Mouse (Mus musculus) adrenal gland, adult 8-10 months (tissue): Measurements from ENCODE around the gene Vdac1. TPM values are rescaled to one million over a fixed set of nuclear protein-coding genes. Genes with fewer than 3 reads are reported as not detected.
A peak's percentile ranks its signal among the peaks of the same experiment; 100 is the strongest.
"Not testable (repeated sequence)": the region's sequence is repeated elsewhere in the genome, so short reads cannot be mapped to it uniquely, and the experiment has no call there.

Experiments
- DNase-seq: peaks from one replicate; pipeline ENCODE4 v3.0.0; 2022
- total RNA-seq, 4 experiments: library from RNA; stranded (reverse); gene quantifications; 2 replicates each; pipeline ENCODE4 v1.2.4; 2022

The Vdac1 gene
- total RNA-seq, 4 experiments from 2014 or later, result 419 to 502 (median 469) TPM

DNA sequence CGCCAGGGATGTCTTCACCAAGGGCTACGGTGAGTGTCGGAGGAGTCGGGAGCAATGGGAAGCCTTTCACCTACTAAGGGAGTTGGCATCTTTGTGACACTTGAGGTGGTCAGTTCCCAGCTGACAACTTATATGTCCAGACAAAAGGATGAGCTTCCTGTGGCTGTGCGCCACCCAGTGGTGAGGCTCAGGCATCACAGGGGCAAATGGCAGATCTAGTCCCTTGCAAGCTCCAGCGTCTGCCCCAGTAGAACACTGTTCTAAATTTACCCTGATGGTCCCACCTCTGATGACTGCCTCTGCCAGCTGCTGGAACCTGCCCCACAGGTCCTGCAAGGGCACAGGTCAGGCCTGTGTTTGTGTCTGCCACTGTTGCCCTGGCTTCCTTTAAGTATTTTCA is 13.7 kb downstream of the Vdac1 start:
- peak; percentile 26 for DNase-seq

DNA sequence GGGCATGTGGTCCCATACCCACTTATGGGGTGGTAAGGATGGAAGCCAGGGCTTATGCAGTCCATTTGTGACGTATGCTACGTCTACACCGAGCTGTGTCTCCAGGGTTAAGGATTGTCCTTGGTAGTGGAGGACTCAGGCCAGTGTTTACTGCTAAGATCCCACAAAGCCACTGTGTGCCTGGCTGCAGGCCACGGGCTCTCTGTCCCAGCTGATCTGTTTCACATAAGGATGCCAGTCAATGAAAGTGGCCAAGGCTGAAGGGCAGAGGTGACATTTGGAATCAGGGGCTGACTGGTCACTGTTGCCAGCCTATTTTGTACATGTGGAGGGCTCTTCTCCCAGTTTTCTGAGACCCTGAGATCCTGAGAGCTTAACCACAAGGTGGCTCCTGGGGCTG is 16.9 kb downstream of the Vdac1 start:
- DNase-seq, result peak; percentile 73

DNA sequence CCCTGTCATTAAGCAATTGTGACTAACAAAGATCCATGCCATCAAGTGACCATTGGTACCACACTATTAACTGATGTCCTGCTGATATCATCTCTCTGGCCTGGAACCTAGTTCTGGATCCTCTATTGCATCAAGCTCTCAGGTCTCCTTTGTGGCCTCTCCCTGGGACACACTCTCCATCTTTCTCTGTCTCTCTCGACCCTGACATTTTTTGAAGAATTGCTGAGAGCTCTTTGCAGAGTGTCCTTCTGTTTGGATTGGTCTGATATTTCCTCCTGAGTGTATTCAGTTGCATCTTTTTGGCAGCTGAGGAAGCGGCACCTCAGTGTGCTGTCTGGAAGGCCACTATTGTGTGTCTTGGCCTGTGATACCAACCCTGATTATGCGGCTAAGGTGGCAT is 18.6 kb downstream of the Vdac1 start:
- peak; percentile 52 for DNase-seq

DNA sequence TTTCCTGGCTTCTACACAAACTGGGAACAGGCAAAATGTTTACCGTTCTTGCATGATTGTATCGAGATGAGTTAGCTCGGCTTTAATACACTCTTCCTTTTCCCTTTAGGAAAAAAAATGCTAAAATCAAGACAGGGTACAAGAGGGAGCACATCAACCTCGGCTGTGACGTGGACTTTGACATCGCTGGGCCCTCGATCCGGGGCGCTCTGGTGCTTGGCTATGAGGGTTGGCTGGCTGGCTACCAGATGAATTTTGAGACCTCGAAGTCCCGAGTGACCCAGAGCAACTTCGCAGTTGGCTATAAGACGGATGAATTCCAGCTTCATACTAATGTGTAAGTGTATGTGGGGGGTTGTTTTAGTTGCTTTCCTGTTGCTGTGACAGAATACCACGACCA is 23.1 kb downstream of the Vdac1 start:
- no peak for DNase-seq

DNA sequence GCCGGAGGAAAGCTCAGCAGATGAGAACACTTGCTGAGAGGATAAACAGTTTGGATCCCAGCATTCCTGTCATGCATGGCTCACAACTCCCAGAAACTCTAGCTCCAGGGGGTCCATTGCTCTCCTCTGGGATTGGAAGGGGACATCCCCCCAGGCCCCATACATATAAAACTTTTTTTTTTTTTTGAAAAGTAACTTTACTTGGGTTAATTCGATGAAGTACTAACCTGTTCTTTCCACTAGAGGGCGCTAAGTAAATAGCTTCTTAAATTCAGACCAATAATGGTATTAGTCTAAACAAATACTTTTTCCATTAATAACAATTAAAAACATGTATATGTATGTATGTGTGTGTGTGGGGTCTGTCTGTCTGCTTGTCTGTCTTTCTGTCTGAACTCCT is 24.0 kb downstream of the Vdac1 start:
- DNase-seq, result no peak

DNA sequence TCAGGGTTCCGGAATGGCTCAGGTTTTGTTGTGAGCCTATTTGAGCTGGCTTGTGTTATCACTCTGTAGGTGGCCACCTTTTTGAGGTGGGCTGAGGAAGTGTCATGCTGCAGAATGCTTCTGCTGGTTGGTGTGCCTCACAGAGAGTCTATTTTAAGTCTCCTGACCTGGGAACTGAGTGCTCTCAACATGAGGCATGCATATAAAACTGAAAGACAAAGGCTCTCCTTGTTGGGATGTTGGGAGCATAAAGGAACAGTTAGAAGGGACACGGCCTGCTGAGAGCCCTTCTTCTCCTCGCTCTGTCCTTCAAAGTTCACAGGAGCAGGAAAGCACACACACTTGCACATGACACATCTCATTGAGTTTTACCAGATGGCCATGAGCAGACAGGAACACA is 26.2 kb downstream of the Vdac1 start:
- DNase-seq, result no peak

DNA sequence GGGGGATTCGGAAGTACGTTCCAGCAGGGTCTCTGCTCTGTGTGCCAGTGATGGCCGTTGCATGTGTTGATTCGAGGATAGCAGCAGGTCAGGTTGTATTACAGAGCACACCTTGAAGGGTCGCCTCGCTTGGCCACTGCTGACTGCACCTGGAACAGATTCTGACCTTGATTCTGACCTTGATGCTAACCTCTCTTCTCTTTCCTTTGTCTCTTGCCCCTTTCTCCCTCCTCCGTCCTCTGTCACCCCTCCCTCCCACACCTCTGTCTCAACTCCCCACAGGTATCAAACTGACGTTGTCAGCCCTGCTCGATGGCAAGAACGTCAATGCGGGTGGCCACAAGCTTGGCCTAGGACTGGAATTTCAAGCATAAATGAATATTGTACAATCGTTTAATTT is 27.5 kb downstream of the Vdac1 start:
- no peak for DNase-seq

DNA sequence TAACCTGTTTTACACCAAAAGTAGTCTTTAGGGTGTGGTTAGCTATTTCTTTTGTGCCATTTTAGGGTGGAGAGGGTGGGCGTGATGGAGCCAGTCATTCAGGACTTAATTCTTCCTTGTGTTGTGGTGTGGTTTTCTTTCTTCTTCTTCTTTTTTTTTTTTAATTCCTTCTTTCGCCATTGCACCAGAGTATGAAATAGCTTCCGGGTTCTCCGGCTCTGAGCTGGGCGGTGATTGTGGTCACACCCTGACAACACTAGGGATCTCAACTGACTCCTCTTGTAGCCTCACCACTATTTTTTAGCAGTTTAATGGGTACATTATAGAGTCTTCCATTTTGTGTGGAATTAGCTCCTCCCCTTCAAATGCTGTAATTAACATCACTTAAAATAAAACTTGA is 28.3 kb downstream of the Vdac1 start:
- not testable (repeated sequence) for DNase-seq

DNA sequence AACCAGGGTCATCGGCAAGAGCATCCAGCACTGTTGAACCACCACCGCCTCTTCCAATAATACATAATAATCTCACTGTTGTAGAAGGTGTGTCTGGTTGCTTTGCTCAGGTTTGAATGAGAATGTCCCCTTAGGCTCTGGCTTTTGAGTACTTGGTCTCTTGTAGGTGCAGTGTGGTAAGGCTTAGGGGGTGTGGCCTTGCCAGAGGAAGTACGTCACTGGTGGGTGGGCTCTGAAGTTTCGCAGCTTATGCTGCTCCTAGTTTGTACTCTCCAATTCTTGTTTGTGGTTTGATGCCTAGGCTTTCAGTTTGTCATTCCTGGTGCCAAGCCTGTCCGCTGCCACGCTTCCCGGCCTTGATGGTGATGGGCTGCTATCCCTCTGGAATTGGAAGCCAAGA is 29.3 kb downstream of the Vdac1 start:
- DNase-seq, result no peak

DNA sequence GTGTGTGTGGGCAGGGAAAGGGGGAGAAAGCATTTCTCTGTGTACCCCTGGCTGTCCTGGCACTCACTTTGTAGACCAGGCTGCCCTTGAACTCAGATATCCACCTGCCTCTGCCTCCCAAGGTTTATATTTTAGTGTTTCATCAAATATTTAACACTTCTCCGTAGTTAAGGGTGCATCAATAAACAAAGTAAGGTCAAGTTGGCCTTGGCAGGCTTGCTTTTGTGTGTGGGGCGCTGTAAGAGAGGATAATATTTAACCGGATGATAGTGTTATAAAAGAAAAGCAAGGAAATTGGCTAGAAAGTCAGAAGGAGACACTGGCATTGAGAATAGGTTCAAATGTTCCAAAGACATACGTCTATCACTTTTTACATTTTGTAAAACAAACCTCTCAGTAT is 33.8 kb downstream of the Vdac1 start:
- no peak for DNase-seq

DNA sequence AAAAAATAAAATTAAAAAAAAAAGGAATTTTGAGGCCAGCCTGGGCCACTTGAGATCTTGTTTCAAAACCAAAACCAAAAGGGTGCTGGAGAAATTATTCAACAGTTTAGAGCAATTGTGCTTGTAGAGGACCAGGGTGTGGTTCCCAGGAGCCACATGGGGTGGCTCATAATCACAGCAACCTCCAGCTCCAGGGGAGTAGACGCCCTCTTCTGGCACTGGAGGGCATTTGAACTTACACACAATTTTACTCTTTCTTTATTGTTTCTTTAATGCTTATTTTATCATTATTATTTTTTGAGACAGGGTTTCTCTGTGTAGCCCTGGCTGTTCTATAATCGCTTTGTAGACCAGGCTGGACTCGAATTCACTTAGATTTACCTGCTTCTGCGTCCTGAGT is 34.7 kb downstream of the Vdac1 start:
- DNase-seq, result no peak

DNA sequence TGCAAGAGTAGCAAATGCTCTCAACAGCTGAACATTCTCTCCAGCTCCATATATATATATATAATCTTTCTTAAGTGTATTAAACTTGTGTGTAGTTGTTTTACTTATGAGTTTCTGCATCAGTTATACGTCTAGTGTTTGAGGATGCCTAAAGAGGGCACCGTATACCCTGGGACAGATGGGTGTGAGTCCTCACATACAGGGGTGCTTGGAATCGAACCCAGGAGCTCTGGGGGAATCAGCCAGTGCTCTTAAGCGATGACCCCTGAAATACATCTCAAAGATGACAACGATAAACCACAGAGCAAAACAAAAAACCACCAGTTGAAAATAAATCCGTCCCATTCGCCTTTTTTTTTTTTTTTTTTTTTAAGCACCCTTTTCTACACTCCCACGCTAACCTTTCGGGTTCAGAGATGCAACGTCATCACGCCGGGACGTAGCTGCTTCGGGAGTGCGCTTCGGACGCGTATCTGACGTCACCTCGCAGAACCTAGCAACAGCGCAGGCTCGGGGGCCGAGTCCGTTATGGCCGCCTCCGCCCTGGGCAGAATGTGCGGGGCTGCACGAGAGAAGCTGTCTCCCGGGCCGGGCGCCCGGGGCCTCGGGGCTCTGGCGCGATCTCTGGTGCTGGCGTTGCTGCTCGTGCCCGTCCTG is 35.4 kb downstream of the Vdac1 start, which contains the start of gene 9530068E07Rik:
Gene 9530068E07Rik, plus strand, starts transcription at position 489 of the 657 bp plus-strand sequence.
- peak; percentile 90 for DNase-seq

DNA sequence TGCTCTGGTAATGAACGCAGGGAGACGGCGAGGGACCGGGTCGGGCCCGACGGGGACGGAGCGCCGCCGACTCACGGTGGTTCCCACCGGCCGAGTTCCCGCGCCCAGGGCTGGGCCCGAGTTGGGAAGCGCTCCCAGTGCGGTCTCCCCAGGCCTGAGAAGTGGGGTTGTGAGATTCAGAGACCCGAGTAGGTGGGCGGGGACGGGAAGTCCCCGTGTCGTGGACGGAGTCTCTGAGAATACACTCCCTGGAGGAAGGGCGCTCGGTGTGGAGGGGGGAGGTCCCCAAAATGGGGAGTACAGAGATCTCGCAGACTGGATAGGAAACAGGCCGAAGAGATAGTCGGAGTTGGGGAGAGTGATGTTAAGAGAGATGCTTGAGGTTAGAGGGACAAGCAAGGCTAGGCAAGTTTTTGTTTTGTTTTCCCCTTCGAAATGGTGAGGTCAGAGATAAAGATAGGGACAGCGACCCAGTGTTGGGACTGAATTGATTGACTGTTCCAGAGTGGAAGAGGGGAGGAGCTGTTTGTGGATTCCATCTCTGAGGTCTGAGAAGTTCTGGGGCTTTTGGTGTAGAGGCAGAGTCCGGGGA is 36.0 kb downstream of the Vdac1 start:
- no peak for DNase-seq

DNA sequence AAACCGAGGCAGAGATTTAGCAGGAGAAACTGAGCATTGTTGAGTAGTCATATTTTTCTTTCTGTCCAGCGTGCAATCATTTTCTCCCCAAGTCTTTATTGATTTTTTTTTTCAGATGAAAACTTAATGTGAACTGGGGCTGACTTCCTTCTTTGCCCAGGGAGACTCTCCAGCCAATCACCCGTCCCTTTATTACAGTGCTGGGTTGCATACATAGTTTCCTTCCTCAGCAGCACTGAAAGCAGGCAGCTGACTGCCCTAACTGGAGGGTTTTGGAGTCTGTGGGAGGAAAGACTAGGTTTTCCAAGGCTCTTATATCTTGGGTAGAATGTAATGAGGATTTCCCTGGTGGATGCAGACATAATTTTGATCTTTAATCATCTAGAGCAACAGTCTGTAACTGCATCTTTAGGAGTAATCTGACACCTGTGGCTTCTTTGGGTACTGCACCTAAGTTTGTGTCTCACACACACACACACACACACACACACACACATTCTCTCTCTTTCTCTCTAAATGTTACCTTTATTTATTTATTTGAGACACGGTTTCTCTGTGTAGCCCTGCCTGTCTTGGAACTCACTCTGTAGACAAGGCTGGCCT is 36.8 kb downstream of the Vdac1 start:
- no peak for DNase-seq

DNA sequence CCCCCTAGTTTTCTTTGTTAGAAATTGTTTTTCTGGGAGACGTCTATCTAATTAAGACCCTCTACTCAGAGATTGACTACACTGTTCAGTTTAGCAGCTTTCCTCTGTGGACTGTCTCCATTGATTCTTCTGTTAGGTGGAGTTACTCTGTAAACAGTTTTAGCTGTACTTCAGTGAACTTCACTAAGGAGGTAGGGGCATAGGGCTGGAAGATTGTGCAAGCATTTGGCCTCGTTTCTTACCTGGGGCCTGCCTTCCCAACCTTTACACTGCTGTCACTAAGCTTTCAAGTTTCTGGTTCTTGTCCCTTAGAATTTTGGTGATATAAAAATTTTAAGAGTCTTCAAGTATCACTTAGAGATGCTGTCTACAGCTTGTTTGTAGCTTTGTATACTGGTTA is 40.8 kb downstream of the Vdac1 start:
- DNase-seq, result no peak

DNA sequence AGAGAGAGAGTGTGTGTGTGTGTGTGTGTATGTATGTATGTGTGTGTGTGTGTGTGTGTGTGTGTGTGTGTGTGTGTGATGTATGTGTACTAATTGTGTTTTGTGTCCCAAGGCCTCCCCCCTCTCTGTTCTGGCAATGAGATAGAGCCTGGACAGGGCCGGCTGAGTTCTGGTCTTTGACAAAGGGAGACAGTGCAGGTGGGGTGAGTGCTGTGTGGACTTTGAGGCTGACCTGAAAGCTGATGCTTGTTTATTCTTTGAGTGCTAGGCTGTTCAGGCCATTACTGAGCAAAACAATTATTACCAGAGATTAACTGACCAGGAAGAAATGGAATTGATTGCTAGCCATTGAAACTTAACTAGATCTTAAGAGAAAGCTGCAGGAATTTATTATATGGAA is 41.9 kb downstream of the Vdac1 start:
- DNase-seq, result no peak

DNA sequence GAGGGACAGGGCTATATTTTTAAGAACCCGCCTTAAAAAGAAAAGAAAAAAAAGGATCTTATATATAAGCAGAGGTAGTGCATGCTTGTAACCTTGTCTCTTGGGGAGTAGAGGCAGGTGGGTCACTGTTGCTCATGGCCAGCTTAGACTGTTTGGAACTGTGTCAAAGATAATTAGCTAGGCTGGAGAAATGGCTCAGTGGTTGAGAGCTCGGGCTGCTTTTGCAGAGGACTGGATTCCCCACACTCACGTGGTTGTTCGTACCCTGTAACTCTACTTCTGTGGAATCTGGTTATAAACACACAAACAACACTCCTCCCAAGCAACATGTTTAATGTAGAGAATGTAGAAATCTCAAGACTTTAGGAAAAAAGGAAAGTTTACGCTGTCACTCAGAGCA is 43.5 kb downstream of the Vdac1 start:
- no peak for DNase-seq

DNA sequence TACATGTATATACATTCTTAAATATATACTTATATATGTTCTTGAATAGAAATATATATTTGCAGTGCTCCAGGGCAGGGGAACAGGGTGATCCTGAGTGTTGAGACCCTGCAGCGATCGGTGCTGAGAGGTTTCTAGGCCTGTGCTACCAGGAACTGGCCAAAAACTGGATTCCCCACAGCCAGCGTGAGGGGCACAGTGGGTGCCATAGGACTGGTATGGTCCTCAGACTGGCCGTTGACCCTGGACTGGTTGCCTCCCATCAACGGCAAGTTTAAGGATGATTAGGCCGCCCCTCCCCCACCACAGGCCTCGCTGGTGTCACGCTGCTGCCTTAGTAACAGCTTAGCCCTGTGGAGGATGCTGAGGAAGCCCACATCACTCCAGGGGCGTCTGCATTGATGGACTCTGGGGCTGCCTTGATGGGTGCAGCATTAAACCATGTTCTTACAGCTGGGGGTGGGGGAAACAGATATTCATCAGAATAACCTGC is 44.6 kb downstream of the Vdac1 start:
- DNase-seq, result no peak

DNA sequence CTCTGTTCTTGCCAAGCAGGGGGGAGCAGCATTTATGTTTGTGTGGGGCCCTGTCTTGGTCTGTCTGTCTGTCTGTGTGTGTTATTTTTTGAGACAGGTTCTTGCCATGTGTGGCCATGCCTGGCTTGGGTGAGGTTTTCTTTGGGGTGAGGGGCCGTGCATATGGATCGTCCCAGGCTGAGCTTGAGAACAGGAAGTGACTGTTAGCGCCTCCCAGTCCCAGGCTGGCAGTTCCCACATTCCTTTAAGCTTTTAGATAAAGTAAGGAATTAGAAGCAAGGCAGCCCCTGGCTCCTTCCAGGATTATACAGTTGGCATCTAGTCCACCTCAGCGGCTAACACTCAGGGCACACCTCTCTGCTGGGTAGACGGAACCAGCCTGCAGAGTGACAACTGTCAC is 48.7 kb downstream of the Vdac1 start:
- no peak for DNase-seq

DNA sequence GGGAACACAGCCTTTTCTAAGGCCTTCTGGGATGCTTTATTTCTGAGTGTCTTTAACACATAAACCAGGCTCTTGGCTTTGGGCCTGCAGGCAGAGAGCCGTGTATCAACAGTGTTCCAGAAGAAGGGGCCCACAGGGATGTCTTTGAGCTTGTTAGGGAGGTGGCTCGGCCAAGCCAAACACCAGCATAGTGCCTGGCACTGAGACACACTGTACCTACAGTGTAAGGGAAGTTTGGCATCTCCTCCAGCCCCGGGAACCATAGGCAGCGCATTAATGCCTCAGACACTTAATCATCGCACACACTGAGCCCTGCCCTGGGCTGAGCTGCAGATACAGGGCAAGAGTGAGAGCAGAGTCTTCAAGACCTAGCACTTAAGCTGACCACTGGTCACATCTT is 57.7 kb downstream of the Vdac1 start:
- DNase-seq, result no peak

DNA sequence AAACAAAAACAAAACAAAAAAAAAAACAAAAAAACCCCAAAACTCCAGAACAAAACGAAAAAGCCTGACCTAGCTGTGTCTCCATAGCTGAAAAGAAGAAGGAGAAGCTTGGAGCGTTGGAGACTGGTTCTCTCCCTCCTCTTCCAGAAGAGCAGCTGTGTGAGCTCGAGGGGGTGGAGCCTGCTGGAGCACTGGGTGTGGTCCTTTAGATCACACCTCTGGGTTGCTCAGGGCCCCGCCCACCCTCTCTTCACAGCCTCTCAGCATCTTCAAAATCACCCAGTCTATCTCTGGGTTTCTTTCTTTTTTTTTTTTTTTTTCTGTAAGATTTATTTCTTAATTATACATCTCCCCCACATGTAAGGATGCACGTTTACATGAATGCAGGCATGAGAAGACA is 58.6 kb downstream of the Vdac1 start:
- DNase-seq, result no peak

DNA sequence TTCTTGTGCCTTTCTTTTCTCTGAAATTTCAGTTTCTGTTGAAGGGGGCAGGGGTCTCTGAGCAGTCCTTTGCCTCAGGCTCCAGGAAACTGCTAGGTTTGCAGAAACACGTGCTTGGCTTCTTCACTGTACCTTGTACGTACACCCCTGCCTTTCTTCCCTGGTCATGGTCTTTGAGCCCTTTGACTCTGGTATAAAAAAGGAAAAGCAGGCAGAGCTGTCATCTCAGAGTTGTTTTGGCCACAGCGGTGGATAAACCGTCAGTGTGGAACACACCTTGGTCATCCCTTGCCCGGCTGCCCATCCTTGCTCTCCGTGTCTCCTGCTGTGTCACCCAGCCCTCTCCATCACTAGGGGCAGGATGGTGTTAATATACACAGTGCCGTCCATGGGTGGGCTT is 59.2 kb downstream of the Vdac1 start:
- no peak for DNase-seq

DNA sequence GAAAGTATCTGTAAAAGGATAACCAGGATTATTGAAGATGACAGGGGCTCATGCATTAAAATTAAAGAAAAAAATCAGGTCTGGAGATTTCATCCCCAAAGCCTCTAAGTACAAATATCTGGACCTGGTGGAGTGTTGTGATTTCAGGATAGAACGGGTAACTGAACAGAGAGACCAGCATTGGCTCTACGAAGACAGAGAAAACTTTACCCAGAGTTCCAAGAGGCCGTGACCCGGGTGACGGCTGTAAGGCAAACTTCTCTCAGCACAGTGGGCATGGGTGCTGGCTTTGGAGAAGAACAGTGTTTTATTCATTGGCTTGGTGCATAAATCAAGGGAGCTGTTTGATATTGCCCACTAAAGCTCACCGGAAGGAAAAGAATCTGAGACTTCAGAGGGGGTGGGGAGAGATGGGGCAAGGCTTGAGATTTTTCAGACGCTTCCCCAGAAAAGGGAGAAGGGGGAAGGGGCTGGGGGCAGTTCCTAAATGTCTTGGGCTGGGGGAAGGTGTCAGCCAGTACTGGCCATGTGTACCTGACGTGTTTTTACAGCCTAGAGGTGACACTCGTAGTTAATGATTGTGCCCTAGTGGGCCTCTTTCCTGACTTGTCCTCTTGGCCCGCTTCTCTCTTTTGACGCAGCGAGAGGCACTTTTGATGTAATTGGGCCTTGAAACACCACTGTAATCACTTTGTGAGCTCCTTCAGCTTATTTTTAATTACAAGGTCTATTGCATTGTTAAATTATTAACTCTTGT is 59.8 kb downstream of the Vdac1 start:
- no peak for DNase-seq
